Mouse (Mus musculus): ENCODE measurements around the gene Gm20715. TPM values are rescaled to one million over a fixed set of nuclear protein-coding genes. Genes with fewer than 3 reads are reported as not detected.
"Not testable (repeated sequence)": the region's sequence is repeated elsewhere in the genome, so short reads cannot be mapped to it uniquely, and the experiment has no call there.

The Gm20715 gene
- total RNA-seq, 2 experiments from 2014 or later, result 0.37 TPM; not detected in 1

DNA sequence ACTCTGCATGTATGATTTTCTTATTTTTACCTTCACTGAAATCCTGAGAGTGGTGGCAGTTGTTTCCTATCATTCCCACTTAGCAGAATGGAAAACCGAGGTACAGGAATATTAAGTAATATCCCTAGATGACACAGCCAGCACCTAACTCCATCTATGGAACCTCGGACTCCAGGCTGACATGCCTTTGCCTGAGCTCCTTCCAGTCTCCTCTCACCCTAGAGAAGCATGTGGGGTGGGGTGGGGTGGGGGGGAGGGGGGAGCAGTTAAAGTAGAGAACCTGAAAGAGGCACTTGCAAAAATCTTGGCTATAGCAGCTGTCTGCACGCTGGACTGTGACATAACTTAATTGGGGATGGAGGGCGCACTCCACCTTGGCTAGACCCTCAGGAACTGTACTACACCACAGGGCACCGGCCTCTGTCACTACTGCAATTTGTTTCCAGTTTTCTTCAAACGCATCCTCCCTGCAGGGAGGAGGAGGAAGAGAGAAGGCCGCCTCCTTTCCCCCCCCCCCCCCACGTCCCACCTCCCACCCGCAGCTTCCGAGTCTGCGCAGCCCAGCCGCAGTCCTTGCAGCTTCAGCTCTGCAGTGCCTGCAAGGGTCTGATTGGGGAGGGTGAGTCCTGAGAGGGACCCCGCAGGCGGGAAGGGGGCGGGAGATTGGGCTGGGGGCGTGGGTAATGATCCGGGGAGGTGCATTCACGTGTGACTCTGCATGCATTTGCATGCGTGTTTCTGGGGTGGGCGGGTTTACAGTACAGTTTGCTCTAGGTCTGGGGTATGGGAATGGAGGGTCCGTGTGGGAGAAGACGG, 4.8 kb downstream of the Gm20715 start:
- intact Hi-C loops (cut with DNase I), result loop anchor here (5.0 kb wide), 1 partner anchor 53 kb away; the partner anchor contains the start of gene Zfp78

DNA sequence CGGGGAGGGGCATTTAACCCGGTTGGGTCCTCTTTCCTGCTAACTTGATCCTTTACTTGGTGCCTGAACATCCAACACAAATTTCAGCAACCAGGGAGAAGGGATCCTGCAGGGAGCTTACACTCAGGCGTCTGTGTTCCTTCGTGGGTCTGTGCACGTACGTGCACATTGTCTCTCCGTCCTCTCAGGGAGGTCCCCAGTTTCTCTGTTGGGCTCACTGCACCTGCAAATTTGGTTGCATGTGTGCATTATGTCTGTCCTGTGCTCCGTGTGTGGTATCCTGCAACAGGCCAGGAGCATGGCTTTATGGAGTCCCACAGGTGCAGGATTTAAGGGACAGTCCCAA, 5.3 kb downstream of the Gm20715 start:
- no peak for DNase-seq (ENCODE audit: low spot score in 2 of 2)
- intact Hi-C loops (cut with DNase I), result loop anchor here (5.0 kb wide), 1 partner anchor 53 kb away; the partner anchor contains the start of gene Zfp78

More for the DNA sequence above, 4.8 kb downstream of the Gm20715 start:
- peak; percentile 43 to 52 for DNase-seq (ENCODE audit: low spot score in 2 of 2)

GRCm38 (mm10) chr7:6419894-6420293, 9.8 kb downstream of the Gm20715 start:
- intact Hi-C loops (cut with DNase I), result loop anchor here (5.0 kb wide), 1 partner anchor 58 kb away; the partner anchor contains the start of gene Zfp78
- peak; percentile 50 to 52 for DNase-seq (ENCODE audit: low spot score in 2 of 2)

GRCm38 (mm10) chr7:6429381-6429780, 19.3 kb downstream of the Gm20715 start:
- intact Hi-C loops (cut with DNase I), result no loop called here
- DNase-seq (ENCODE audit: low spot score in 2 of 2), result no peak

GRCm38 (mm10) chr7:6430342-6430741, 20.3 kb downstream of the Gm20715 start:
- DNase-seq (ENCODE audit: low spot score in 2 of 2), result no peak
- intact Hi-C loops (cut with DNase I), result loop anchor here (5.0 to 10.0 kb wide), 4 partner anchors 68 to 864 kb away; partner anchors contain the start of genes Zfp78 and Zim1

DNA sequence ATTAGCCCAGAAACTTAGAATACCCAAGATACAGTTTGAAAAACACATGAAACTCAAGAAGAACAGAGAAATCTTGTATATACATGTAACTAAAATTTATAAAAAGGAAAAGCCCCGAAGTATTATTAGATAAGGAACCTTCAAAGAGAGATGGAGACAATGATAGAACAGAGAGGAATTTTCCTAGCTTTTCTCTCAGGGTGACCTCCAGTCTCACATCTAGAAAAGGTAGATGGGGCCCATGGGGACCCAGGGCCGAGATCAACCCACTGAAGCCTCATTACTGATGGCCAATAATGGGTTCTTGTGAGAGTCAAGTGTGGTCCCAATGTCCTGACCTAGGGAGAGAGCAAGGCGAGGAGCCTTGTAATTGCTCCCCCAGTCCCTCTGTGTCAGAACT, 28.3 kb downstream of the Gm20715 start, which contains the start of gene Olfr1344:
Gene Olfr1344, plus strand, starts transcription at position 301 of the 400 bp plus-strand sequence.
- no peak for DNase-seq (ENCODE audit: low spot score in 2 of 2)
- intact Hi-C loops (cut with DNase I), result loop anchor here (5.0 to 10.0 kb wide), 4 partner anchors 149 to 856 kb away; partner anchors contain the start of gene Zim1

DNA sequence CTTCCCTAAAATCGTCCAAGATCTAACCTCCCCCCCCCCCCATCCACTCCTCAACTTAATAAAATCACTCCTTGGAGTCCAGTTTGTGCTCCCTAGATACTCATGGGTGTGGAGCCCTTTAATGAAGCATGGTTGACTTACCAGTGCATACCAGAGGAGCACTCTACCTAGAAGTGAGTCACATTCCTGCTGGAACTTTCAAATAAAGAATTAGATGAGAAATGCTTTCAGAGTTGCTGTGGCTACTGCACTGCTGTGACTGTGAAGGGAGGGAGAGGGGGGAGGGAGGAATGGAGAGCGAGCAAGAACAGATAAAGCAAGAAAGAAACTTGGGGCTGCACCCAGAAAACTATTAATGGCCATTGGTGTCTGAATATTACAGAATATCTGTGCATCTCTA, 31.1 kb downstream of the Gm20715 start:
- intact Hi-C loops (cut with DNase I), result no loop called here
- no peak for DNase-seq (ENCODE audit: low spot score in 2 of 2)

DNA sequence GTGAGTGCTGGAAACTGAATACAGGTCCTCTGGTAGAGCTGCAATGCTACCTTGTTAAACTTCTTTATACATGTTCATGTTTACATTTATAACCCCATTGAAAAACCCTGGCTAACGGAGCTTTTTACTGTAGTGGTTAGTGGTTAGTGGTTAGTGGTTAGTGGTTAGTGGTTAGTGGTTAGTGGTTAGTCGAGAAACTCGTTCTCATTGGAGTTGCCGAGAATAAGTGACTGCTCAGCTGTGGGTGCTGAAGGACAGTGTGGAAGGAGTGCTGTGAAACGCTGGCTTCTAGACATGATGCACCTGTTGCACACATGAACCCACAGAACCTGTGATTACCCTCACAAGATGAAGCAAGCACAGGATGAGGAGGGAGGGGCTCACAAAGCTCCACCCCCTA, 37.7 kb downstream of the Gm20715 start:
- intact Hi-C loops (cut with DNase I), result no loop called here
- DNase-seq (ENCODE audit: low spot score in 2 of 2), result no peak

GRCm38 (mm10) chr7:6455868-6456267, 45.8 kb downstream of the Gm20715 start, which contains the start of gene Olfr1336:
Olfr1336 (plus strand) TSS chr7:6456168.
- intact Hi-C loops (cut with DNase I), result no loop called here

GRCm38 (mm10) chr7:6456399-6456798, 46.3 kb downstream of the Gm20715 start:
- no peak for DNase-seq (ENCODE audit: low spot score in 2 of 2)
- intact Hi-C loops (cut with DNase I), result no loop called here

More at GRCm38 (mm10) chr7:6455868-6456267, 45.8 kb downstream of the Gm20715 start, which contains the start of gene Olfr1336:
- DNase-seq (ENCODE audit: low spot score in 2 of 2), result no peak

GRCm38 (mm10) chr7:6466951-6467350, 56.9 kb downstream of the Gm20715 start, which contains the start of gene Olfr1346:
Olfr1346 (plus strand) TSS chr7:6467101.
- DNase-seq (ENCODE audit: low spot score in 2 of 2), result no peak
- intact Hi-C loops (cut with DNase I), result no loop called here

DNA sequence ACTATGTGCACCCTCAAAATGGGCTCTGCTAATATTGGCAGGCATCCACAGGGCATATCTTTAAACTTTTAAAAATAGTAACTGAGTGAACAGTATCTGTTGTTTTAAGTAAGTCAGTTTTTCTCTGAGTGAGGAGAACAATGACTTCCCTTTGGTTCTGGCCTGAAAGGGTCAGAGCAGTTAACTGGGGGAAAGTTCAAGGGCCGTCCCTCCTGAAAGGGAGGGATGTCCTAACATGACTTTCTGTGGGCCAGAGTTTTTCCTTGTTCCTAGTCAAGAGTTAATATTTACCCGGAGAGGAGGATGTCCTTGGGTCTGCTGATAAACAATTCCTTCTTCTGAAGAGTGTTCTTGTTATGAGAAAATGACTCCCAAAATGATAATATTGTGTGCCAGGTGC, 67.6 kb downstream of the Gm20715 start:
- intact Hi-C loops (cut with DNase I); DNase-seq (ENCODE audit: low spot score in 2 of 2): not testable (repeated sequence)

DNA sequence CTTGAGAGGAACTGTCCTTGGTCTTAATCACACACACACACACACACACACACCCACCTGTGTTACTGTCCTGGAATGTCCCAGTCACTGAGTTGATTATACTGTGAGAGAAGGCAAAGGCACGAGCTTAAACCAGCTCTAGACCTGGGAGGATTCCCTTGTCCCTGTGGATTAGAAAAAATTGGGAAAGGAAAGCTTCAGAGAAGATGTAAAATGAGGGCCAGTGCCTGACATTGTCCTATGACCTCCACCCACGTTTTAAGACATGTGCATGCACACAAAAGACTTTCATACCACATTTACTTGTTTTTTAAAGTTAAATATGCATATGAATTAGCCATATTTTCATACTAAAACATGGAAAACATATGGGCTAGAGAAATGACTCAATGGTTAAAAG, 76.8 kb downstream of the Gm20715 start, which contains the start of gene Olfr5:
Gene Olfr5, minus strand, starts transcription at position 101 of the 400 bp plus-strand sequence.
- no peak for DNase-seq (ENCODE audit: low spot score in 2 of 2)
- intact Hi-C loops (cut with DNase I), result loop anchor here (10.0 kb wide), 1 partner anchor 58 kb away; no protein-coding TSS in a partner anchor

Other genes starting within 250 kb of the Gm20715 start
- gene Zfp444, start 238.1 kb upstream of the Gm20715 start, total RNA-seq (2021), result 10 to 100 TPM; 51.0 to 58.8 TPM
- gene Galp, start 213.2 kb upstream of the Gm20715 start, total RNA-seq (2021), result not detected
- not detected for gene Zscan5b, start 188.0 kb upstream of the Gm20715 start, total RNA-seq (2021)
- gene Epp13, start 157.6 kb upstream of the Gm20715 start, total RNA-seq (2021), result not detected
- 10 to 100 TPM; 10.1 to 12.1 TPM for gene Zfp667, start 123.7 kb upstream of the Gm20715 start, total RNA-seq (2021)
- gene Zfp583, start 79.0 kb upstream of the Gm20715 start, total RNA-seq (2021), result 10 to 100 TPM; 11.8 to 13.7 TPM
- gene Gm3854, start 66.5 kb upstream of the Gm20715 start, total RNA-seq (2021), result 1 to 10 TPM; 7.4 to 7.5 TPM
- 1 to 10 TPM; 2.9 to 3.1 TPM for gene Zfp78, start 47.0 kb upstream of the Gm20715 start, total RNA-seq (2021)
- 1 to 10 TPM; 5.0 to 8.9 TPM for gene Zfp28, start 27.0 kb upstream of the Gm20715 start, total RNA-seq (2021)
- 10 to 100 TPM; 15.7 to 17.9 TPM for gene Smim17, start 11.6 kb upstream of the Gm20715 start, total RNA-seq (2021)
- 1 to 10 TPM in 1 of 2 experiments, under 1 TPM in 1; 0.97 to 2.0 TPM for gene Olfr1344, start 28.4 kb downstream of the Gm20715 start, total RNA-seq (2021)
- gene Olfr1336, start 45.9 kb downstream of the Gm20715 start, total RNA-seq (2021), result not detected
- not detected for gene Olfr1346, start 56.8 kb downstream of the Gm20715 start, total RNA-seq (2021)
- gene Olfr5, start 76.7 kb downstream of the Gm20715 start, total RNA-seq (2021), result not detected
- not detected for gene Olfr1347, start 89.5 kb downstream of the Gm20715 start, total RNA-seq (2021)
- gene Olfr1348, start 98.5 kb downstream of the Gm20715 start, total RNA-seq (2021), result not detected
- not detected for gene Olfr1349, start 112.7 kb downstream of the Gm20715 start, total RNA-seq (2021)
- not detected for gene Olfr1350, start 154.6 kb downstream of the Gm20715 start, total RNA-seq (2021)

Measured in left cerebral cortex, postnatal 14 days (tissue).